Mouse (Mus musculus) left cerebral cortex, postnatal 10 days (tissue): Measurements from ENCODE around the gene 1700017B05Rik. TPM values are rescaled to one million over a fixed set of nuclear protein-coding genes. Genes with fewer than 3 reads are reported as not detected.
A peak's percentile ranks its signal among the peaks of the same experiment; 100 is the strongest.
"Not testable (repeated sequence)": the region's sequence is repeated elsewhere in the genome, so short reads cannot be mapped to it uniquely, and the experiment has no call there.

Experiments
- DNase-seq, 2 experiments: peaks; one replicate each; pipeline ENCODE4 v3.0.0; 2021 to 2022; ENCODE audit warnings: low spot score in 2 of 2, mixed read lengths in 1 of 2; ENCODE audit errors: extremely low spot score in 1 of 2
- intact Hi-C: fragments of 180-260 bp; cut with DNase I; formaldehyde crosslinking; loops from one replicate; pipeline ENCODE4 v1.15.1; 2025
- total RNA-seq, 2 experiments: library from RNA; stranded (reverse); gene quantifications; 2 replicates each; pipeline ENCODE4 v1.2.3; 2021

The 1700017B05Rik gene
- 10 to 100 TPM; 12.1 to 15.7 TPM for total RNA-seq

DNA sequence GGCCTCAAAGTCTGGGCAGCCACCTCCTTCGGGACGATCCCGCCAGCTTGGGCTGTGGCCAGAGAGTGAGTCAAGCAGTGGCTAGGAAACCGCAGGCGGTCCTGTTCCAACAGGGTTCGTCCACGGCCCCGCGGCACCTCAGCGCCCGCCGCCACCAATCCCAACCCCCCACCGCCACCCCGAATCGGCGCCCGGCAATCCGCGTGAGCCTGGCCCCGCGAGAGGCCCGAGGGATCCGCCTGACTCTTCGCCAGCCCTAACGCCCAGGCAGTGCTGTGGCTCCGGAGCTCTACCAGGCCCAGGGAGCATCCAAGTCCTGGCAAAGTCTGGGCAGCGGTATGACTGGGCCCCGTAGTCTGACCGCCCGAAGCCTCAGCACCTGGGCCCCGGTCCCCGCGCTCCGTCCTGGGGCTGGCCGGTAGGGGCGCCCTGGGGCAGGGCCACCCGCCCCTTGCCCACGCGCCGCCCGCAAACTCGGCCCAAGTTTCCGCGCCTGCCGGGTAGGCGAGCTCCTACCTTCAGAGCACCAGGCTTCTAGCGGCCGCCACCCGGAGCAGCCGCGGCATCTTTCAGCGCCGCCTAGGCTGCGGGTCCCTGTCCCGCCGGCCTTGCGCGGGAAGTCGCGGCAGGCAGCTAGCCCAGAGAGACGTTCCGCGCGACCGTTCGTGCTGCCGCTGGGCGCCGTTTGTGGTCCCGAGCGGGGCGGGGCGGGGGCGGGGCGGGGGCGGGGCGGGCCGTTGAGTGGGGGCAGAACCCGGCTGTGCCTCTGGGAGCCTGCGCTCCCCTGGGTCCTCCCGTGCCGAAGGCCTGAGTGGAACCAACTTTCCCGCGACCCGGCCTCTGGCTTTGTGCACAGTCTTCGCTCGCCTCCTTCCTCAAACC lies at the start of gene 1700017B05Rik:
Gene 1700017B05Rik, minus strand, starts transcription at position 700 of the 882 bp plus-strand sequence.
- intact Hi-C loops: no loop called here
- DNase-seq: peak in 1 of 2 experiments; percentile 84

DNA sequence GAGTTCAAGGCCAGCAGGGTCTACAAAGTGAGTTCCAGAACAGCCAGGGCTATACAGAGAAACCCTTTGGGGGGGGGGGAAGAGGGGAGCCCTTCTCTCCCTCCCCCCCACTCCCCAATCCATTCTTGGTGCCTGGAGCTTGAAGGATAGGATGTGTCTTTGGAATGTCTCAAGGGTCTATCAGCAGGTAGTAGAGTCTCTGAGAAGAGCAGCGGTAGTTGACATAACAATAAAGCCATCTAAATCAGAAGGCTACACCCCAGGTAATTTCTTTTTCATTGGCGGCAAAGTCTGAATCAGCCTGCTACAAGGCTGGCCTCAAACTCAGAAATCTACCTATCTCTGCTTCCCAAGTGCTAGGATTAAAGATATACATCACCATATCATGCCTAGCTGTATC lies 48.5 kb upstream of the 1700017B05Rik start:
- DNase-seq: no peak

DNA sequence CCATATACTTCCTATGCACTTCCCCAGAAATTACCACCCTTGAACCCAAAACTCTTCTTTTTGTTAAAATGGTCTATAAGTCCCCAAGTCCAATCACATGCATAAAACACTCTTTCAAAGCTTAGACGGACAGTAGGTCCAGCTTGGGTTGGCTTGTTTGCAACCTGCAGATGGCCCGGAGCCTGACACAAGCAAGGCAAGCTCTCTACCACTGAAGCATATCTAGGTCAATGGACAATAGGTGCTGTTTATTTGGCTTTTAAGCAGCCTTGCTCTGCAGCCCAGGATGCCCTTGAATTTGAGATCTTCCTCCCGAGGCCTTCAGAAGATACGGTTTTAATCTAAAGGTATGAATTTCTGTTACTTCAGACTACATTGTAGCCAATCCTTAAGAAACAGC lies 46.9 kb upstream of the 1700017B05Rik start:
- intact Hi-C loops: no loop called here
- no peak for DNase-seq

More for the DNA sequence above, 48.5 kb upstream of the 1700017B05Rik start:
- intact Hi-C loops: no loop called here

DNA sequence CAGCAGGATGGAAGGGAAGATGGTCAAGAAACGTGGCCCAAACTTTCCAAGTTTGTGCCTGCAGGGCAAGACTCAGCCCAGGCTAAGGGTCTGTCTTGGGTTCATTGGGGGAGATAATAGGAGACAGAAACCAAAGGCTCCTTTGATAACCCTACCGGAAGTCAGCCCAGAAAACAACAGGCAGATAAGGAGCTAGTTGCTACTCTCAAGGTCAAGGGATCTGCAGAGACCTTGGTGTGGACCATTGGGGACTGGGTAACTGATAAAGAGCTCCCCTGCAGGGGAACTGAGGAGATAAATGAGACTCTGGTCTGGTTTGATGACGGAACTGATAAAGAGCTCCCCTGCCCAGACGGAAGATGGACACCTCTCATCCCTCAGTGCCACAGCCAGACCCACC lies 45.0 kb upstream of the 1700017B05Rik start:
- DNase-seq: no peak
- intact Hi-C loops: no loop called here

DNA sequence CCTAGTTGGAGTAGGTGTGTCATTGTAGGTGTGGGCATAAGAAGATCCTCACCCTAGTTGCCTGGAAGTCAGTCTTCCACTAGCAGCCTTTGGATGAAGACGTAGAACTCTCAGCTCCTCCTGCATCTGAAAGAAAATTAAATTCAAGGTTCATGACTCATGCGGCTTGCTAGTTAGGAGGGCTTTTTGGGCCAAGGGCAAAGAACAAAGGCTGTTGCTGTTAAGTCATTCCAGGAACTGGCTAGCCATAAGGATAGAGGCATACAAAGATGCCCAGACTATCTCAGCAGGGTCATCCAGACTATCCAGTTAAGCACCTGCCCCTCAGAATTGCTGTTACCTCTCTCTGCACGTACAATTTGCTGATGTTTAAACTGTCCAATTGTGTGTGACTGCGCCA lies 42.3 kb upstream of the 1700017B05Rik start:
- DNase-seq, intact Hi-C loops: not testable (repeated sequence)

DNA sequence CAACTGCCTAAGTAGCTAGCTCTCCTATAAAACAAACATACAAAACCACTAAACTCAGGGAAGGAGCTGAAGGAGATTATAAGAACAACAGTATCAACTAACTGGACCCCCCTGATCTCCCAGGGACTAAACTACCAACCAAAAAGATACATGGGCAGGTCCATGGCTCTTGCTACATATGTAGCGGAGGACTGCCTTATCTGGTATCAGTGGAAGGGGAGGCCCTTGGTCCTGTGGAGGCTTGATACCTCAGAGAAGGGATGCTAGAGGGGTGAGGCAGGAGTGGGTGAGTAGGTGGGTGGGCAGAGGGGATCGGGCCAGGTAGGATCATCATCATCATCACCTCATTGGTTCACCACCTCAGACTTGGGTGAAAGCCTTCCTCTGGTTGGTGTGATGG lies 41.8 kb upstream of the 1700017B05Rik start:
- DNase-seq: no peak
- intact Hi-C loops: no loop called here

DNA sequence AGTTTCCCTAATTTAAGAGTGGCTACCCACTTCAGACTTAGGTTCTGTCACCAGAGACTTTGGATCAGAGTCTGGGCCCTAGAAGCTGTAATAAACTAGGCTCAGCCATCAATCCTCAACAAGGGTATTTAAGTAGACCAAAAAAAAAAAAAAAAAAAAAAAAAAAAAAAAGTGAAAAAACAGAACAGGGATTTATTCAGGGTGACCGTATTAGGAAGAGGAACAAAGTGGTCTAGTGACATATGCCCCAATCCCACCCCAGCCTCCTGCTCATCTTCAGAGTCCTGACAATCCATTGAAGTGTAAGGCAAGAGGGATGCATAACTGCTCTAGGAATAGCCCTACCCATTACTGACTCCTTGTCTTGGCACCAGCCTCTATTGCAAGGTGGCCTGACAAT lies 40.9 kb upstream of the 1700017B05Rik start:
- no peak for DNase-seq
- intact Hi-C loops: no loop called here

DNA sequence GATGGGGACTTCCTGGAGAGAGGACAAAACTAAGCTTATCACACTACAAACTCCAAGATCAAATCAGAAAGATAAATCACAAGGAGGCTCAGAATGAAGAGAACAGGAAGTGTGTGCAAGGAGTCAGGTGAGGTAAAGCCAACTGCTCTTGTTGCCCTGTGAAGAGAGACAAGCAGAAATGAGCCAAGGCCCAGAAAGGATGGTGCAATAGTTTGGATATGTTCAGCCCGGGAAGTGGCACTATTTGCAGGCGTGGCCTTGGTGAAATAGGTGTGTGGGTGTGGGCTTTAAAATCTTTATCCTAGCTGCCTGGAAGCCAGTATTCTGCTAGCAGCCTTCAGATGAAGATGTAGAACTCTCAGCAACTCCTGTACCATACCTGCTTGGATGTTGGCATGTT lies 38.4 kb upstream of the 1700017B05Rik start:
- DNase-seq: no peak
- intact Hi-C loops: no loop called here

DNA sequence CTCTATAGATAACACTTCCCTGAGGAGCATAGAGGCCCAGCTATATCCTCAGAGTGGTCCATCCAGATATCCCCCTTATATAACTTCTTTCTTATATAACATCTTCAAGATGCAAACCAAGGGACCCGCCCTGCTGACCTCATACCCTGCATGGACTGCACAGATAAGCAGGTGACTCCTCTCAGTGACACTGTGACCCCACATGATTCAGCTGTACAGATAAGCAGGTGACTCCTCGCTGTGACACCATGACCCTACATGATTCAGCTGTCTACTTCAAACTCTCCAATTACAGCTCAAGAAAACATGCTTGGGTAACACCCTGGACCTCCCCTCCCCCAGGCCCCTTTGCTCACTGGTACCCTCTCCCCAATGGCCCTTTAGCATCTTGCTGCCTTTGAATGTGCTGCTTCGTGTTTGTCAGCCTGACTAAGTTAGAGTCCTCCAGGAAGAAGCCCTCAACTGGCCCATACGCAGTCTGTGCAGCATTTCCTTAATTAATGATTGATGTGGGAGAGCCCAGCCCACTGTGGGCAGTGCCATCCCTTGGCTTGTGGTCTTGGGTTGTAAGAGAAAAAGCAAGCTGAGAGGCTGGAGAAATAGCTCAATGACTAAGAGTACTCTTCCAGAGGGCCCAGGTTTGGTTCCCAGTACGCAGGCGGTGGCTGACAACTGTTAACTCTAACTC lies 37.5 kb upstream of the 1700017B05Rik start:
- DNase-seq: no peak
- intact Hi-C loops: no loop called here

DNA sequence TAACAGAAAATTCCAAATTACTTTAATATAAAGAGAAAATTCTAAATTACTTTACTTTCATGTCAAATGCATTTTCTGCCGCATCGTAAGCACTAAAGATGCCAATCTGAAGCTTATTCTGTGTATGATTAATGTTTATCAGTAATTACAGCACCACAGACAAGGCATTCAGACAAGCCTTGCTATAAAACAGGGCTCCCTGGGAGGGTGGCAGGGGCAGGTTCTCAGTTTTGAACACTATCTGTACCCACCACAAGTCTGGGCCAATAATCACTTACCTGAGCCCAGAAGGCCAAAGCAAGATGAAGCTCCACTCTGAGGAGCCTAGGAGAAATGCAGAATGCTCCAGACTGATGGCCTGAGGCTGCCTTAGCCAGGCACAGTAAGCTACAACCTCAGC lies 35.5 kb upstream of the 1700017B05Rik start:
- intact Hi-C loops: no loop called here

DNA sequence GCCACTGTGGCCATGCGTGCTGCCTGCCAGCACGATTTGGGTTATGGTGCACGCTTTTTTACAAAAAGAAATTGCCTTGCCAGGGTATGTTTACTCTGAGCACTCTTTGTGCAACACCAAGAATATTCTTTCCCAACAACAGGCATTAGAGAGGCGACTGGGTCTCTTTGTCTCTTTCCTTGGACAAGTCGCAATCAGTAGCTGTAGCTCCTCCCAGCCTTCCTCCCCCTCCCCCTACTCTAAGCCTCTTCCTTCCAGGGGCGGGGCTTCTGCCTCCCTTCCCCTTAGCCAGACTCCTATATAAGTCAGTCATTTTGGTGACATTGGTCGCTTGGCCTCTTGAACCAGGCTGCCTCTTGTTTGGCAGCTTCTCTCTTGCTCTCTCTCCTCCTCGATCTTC lies 33.9 kb upstream of the 1700017B05Rik start:
- intact Hi-C loops: no loop called here
- no peak for DNase-seq

More for the DNA sequence above, 35.5 kb upstream of the 1700017B05Rik start:
- DNase-seq: no peak

DNA sequence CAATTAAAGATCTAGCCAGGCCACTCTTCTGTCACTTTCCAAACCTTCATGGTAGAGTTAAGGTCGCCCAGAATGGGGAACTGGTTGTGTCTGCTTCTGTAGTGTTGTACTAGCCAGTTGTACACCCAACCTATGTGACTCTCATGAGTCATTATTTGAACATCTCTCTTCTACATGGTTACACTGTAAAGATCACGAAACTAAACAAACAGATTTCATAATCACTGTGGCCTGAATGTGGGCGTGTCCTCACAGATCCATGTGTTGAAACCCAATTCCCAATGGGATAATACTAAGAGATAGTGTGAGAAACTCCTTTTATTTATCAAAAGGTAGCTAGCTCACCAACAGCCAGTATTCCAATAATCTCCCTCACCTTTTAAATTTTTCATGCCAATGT lies 33.3 kb upstream of the 1700017B05Rik start:
- intact Hi-C loops: no loop called here
- DNase-seq: no peak

DNA sequence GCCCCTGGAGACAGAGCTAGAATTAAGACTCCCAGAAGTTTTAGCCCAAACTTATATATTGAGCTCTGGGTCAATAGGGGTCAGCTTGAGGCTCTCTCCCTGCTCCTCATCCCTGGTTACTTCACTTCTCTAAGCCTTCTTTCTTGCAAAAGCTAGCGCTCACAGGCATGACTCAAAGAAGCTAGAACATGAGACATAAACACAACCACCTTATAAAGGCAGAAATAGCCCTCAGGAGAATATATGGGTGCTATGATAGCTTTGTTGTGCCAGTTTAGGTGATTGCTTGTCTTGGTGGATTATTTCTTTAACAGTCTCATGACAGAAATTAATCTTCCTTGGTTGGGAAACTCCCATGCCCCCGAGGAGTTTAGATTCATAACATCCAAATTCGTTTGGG lies 32.5 kb upstream of the 1700017B05Rik start:
- intact Hi-C loops: no loop called here
- no peak for DNase-seq

DNA sequence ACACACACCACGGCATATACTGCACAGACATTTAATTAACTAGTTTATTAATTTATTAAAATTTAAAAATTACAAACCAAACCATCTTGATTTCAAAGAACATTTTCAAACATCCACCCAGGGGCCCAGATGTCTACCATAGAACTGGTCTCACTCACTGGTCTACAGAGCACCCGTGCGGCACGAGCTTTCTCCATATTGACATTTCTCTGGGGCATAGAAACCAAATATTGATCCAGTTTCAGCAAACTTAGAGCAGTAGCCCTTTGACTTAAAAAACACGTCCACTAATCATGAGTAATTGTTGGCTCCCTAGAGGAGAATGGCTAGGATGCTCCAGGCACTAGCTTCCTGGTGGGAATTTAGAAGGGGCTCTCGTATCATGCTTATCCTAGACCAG lies 24.8 kb upstream of the 1700017B05Rik start:
- DNase-seq: no peak
- intact Hi-C loops: no loop called here

DNA sequence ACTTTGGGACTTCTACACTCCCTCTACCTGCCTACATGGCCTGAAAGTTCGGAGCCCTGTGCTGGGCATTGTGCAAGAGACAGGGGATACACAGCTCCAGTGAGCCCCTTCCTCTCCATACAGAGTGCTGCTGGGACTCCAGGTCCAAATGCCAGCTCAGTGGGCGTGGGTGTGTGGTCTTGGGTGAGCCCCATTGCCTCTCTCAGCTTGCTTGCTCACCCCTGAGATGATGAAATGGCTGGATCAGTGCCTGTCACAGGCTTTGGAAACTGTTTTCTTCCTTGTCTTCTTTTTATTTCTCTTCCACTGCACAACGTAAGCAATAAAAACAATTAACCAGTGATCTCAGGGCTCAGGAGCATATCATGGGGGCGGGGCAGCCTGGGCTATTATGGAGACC lies 20.9 kb upstream of the 1700017B05Rik start:
- intact Hi-C loops: no loop called here
- DNase-seq: no peak

DNA sequence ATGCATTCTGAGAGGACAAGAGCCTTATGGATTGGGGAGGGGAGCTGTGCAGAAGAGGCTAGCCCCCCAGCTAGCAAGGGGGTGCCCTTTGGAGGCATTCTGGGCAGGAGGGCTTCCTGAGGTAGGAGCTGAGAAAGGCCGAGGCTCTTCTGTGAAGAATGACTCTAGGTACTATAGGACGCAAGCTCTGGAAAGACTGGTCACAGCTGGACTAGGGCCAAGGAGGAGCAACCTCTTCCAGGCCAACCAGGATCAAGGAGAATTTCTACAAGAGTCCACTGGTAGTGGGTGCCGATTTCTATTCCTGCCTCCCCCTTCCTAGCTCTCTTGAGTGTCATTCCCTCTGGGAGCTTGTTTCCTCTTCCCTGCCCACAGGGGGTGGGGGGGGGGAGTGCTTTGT lies 20.3 kb upstream of the 1700017B05Rik start:
- no peak for DNase-seq
- intact Hi-C loops: no loop called here

DNA sequence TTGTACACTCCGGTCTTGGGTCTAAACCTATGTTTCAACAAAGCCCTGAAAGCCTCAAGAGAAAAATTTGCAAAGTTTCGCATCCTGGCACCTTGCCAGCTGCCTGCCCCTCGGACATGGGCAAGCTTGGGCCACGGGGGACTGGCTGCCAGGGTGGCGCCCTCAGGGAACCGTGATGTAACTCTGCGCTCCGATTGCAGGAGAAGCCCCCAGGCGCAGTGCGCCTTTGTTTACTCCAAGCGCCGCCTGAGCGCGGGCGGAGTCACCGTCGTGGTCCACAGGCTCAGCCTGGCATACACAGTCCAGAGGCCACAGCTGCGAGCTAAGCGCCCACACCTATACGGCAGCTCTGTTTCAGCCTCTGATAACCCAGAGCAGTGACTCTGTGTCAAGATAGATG lies 19.1 kb upstream of the 1700017B05Rik start:
- DNase-seq: peak in 1 of 2 experiments; percentile 45

DNA sequence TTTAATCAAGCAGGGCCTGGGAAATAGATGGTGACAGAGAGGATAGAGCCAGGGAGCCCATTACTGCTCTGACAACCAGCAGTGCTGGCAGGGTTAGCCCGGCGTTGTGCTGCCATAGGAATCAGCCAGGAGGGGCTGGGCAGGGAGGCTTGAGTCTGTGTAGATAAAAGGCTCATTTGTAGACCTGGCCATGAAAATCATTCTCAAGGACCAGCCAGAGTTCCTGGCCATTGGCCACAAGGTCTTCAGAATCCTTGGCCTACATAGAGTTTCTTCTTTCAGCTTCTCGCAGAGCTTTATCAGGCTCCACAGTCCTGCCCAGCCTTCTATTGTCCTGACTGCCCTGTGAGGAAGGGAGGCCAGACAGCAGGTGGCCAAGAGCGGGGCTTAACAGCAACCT lies 17.0 kb upstream of the 1700017B05Rik start:
- no peak for DNase-seq
- intact Hi-C loops: no loop called here

More for the DNA sequence above, 19.1 kb upstream of the 1700017B05Rik start:
- intact Hi-C loops: no loop called here

DNA sequence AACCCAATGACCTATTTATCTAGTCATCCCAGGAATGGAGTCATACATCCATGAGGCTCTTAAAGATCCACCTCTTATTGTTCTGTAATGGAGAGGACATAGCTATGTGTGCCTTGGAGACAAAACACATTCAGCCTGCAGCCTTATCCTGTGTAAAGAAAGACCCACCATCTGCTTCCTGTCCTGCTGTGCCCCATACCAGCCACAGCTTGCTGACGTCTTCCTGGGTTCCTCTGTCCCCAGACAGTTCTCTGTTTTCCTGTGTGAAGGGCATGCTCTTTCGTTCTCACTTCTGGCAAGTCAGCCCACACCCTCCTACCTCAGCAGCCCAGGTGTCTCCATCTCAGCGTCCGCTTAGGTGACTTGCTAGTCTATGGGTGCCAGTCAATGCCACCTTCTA lies 15.9 kb upstream of the 1700017B05Rik start:
- no peak for DNase-seq

DNA sequence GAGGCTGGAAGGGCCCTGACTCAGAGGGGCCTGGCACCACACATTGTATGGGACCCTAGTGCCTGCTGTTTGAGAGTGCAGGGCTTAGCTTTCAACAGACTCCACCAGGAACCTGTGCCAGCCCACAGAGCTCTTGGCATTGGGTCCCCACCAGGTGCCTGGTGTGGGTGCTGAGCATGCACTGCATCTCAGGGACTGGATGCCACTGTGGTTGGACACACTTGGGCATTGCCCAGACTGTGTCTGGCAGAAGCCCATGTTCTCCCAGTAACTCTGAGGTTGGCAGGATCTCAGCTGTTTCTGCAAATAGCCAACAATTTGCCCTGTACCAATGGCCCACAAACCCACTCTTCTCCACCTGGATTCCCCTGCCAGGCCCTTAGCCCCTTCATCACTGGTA lies 13.9 kb upstream of the 1700017B05Rik start:
- intact Hi-C loops: no loop called here
- DNase-seq: no peak

More for the DNA sequence above, 15.9 kb upstream of the 1700017B05Rik start:
- intact Hi-C loops: no loop called here
